Mouse (Mus musculus) embryonic fibroblast, embryonic 13.5 days (primary cell): ENCODE data around the gene Olfr713.

Experiments
- CTCF ChIP-seq: IDR thresholded peaks from 2 replicates; pipeline ENCODE4 v1.5.1; 2011; ENCODE audit warnings: mild to moderate bottlenecking, control low read depth, low read length, moderate library complexity, borderline replicate concordance; ENCODE audit not compliant: insufficient read depth
- POLR2A ChIP-seq: IDR thresholded peaks from 2 replicates; pipeline ENCODE4 v1.6.1; 2011; ENCODE audit warnings: low read depth, mild to moderate bottlenecking, control low read depth, low read length, moderate library complexity

DNA sequence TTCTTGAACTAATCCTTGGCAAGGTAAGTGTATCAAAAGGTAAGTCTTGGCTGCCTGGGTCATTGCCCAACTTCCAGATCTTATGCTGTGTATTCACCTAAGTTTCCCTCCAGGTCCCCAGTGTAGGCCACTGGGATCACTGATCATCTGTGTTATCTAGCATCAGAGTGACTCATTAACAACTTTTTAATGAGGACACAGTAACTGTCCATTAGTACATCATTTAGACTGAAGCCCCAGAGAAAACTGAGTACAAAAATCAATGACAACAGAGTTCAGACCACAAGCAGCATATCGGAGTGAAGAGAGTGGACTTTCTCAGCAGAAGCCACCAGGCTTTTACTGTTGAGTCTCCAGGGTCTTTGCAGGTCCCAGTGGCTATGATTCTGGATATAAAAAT lies at the start of gene Olfr713:
- no peak for TF ChIP-seq CTCF
- no peak for TF ChIP-seq POLR2A
